Mouse (Mus musculus) embryo, embryonic 11 days (tissue): ENCODE results near the gene Cox15.

Source experiments
- DNase-seq: peaks from one replicate; pipeline ENCODE4 v3.0.0-alpha.2; 2015

Gene Cox15

DNA sequence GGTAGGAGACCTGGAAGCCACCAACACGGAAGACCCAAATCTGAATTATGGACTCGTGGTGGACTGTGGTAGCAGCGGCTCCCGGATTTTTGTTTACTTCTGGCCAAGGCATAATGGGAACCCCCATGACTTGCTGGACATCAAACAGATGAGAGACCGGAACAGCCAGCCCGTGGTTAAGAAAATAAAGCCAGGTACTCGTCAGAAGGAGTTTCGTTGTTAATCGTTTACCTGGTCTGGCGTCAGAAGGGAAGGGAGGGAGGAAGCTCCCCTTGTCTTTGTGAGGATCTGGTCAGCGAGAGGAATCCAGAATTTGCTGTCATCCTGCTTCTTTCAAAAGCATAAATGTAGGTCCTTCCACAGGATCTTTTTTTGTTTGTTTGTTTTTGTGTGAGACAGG lies 48.6 kb downstream of the Cox15 start:
- DNase-seq, result no peak

DNA sequence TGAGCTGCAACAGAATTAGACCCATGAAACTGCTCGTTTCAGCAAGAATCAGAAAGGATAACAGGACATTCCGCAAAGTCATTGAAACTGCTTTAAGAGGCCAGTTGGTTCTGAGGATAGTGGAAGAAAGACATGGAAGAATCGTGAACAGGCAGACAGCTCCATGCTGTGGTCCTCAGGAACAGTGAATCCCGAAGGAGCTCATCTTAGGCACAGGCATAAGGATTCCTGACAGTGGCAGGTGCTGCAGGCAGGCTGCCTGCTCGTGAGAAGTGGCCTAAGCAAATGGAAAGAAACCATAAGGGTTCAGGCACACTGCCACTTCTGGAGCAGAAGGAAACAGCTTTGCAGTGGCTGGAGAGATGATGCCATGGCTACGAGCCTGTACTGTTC lies 53.0 kb downstream of the Cox15 start:
- DNase-seq, result no peak

DNA sequence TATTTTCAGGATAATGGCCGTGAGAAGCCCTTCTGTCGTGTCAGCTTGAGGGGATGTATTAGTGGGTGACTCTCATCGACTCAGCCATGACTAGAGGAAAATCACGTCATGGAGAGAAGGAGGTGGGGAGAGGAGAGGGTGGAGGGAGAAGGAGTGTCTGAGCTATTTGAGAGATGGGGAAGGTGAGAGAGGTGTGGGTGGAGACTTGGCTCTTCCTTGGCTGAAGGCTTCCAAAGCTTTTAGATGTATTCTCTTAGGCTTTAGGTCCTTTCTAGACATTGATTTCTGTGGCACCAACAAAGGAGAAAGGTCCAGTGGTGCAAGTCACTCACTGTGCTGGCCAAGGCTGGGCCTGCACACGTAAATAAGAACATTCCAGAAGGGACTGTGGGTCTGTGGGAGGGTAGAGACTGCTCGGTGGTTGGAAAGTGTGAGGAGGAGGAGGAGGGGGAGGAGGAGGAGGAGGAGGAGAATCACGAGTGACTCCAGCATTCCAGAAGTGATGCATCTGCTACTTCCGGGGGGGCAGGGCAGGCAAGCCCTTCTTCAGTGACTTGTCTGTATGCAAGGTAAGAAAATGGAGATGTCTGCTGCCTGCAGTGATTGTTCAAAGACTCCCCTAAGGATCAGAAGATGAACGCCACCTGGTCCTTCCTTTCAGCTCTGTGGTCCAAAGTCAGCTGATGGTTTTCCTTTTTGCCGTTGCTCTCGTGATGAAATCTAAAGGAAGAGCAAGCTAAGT lies 53.6 kb downstream of the Cox15 start:
- DNase-seq, result no peak

DNA sequence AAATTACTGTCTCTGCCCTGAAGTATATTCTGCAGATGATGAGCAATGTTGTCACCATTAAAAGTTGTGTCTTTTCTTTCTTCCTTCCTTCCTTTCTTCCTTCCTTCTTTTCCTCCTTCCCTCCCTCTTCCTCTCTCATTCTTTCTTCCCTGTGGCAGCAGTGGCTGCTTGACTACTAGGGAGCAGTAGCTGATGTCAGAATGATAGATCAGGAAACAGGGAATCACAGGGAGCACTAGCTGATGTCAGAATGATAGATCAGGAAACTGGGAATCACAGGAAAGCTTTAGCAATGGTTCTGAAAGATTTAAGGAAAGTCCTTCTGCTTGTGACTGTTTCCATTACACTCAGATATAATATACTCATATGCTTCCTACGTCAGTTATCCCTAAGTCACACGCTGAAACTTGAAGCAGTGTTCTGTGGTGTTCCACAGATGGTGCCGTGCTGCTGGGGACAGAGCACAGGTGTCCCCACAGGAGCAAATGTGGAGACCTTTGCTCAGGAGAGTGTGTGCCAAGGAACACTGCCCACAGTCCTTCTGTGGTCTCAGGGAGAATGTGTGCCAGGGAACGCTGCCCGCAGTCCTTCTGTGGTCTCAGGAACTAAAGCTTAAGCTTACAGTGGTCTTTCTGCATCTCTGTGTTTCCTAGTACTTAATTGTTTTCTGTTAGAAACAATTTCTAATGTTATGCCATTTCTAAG lies 55.0 kb downstream of the Cox15 start:
- no peak for DNase-seq

DNA sequence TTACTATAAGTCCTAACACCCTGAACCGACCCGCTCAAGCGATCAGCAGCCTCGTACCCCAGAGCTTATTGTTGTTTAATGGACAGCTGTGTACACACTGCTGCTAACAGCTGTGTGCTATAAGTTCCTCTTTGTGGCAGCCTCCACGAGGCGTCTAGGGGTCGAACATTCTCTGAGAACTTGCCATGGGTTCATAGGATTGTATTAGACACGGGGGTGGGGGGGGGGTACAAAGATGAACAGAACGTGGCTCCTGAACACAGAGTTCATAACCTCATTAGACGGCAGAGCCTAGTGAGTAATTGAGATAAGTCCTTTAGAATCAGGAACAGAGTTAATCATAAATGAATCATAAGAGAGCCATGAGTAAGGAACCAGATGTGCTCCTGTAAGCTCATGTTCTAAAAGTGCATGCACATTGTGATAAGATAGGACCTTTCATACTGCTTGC lies 57.3 kb downstream of the Cox15 start:
- peak; percentile 16 for DNase-seq

DNA sequence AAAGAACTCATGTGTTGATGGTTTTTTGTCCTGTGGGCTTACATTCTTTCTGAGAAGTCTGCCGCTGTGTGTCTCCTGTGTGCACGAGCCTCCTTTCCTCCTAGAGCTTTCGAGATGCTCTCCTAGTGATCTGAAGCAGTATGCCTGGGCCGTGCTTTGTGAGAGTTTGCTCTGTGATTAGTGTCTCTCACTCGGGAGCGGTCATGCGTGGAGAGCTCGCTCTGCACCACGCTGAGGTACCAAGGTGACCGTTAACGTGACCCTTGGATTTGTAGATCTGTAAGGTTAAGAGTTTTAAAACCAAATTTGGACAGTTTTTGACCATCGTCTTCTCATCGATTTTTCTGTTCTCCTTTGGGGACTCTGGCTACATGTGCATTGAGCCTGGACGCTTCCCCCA lies 60.0 kb downstream of the Cox15 start:
- DNase-seq, result no peak

DNA sequence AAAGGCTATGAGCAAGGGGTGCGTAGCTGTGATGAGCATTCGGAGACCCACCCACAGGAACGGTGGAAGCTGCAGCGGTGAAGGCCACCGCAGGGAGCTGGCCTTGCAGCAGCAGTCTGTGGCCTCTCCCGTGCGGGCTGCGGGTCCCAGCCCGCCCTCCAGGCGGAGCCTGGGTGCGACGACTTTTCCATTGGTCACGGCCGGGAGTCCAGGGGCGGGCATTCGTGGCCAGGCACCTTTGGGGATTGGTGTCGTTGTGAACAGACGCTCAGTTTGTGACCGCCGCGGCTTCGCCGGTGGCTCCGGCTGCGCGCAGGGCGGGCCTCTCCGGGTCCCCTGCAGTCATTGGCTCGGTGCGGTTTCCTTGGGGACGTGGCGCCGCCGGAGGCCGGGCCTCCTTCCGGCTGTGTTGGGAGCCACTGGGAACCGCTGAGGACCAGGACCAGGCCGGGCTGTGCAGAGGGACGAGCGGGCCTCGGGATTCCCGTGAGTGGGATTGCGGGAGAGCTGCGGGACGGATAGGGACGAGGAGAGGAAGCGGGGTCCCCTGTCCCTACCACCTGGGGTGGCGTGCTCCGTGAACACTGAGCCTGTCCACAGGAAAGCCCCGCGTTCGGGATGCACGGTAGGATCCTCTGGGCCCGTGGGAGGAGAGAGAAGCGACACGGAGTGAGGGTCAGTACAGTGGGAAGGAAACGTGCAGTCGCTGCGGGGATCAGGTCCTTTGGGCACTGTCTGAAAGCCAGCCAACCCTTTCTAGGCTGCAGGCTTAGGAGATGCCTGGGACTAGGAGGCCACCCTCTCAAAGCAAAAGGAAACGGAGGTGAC lies 63.2 kb downstream of the Cox15 start, which contains the start of gene Entpd7:
Entpd7 (plus strand) TSS at position 254 of the 828 bp plus-strand sequence.
- DNase-seq, result peak; percentile 97
